Mouse (Mus musculus): Measurements from ENCODE around the gene Dppa3. TPM values are rescaled to one million over a fixed set of nuclear protein-coding genes. Genes with fewer than 3 reads are reported as not detected.

Dppa3 gene
- not detected in 2 replicates for polyA plus RNA-seq (2015; fragmentation: Nextera tagmentation; extraction: Ambion mirVana)

- Histone ChIP-seq H3K9me3 (replicated peaks) (no peaks in the 10 kb centered on the region), H3K4me2 (peak within 1 kb of the TSS; percentile 49; the same call in 1 of the 2 replicates), H3K27ac (no peak within 1 kb of the TSS), H3K9ac (no peak within 1 kb of the TSS), H3K4me3 (replicated peaks) (no peak within 1 kb of the TSS), H3K27me3 (0 out of 2 replicates have a peak, but pooled peaks cover 4% of the 10 kb centered on the region), H3K4me1 (no peaks in the 10 kb centered on the region), H3K36me3 (no peaks in the 10 kb centered on the region)
- no peak for ATAC-seq (replicated peaks; ENCODE audit: low FRiP score)
- WGBS: 85% methylated on average over 8 of the region's 8 CpGs
These were observed at the start of gene Dppa3 for GRCm38 (mm10) chr6:122626110-122626509. TSS of gene Dppa3 (plus strand) at chr6:122626410.

DNA sequence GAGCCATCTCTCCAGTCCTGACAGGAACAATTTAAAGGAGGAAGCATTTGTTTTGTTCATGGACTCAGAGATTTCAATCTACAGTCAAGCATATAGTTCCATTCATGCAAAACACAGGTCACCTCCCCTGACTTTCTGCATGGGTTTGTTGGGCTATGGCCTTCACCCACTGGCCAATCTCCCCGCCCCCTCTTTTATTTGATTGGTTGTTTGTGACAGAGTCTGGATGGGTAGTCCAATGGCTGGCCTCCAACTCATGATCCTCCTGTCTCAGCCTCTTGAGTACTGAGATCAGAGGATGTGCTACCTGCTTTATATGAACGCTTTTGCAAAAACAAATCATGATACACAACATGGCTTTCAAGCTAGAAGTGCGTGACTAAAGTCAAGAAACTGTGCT lies 49.2 kb upstream of the Dppa3 start:
- H3K27me3 ChIP-seq: no peaks in the 10 kb centered on the region
- H3K9me3 ChIP-seq (replicated peaks): no peaks in the 10 kb centered on the region
- no peak overlapping the region for H3K4me2 ChIP-seq
- H3K9ac ChIP-seq: no peak overlapping the region
- ATAC-seq (replicated peaks; ENCODE audit: low FRiP score): no peak
- H3K27ac ChIP-seq: no peak overlapping the region
- 85% methylated on average over 3 of the region's 3 CpGs for WGBS
- no peaks in the 10 kb centered on the region for H3K4me1 ChIP-seq
- H3K36me3 ChIP-seq: no peaks in the 10 kb centered on the region
- H3K4me3 ChIP-seq (replicated peaks): no peak overlapping the region

GRCm38 (mm10) chr6:122579086-122579485 lies 47.1 kb upstream of the Dppa3 start:
- H3K4me1 ChIP-seq: no peaks in the 10 kb centered on the region
- H3K27ac ChIP-seq: no peak overlapping the region
- H3K4me2 ChIP-seq: no peak overlapping the region
- 92% methylated on average over 1 of the region's 1 CpGs for WGBS
- no peaks in the 10 kb centered on the region for H3K9me3 ChIP-seq (replicated peaks)
- H3K27me3 ChIP-seq: no peaks in the 10 kb centered on the region
- no peak overlapping the region for H3K4me3 ChIP-seq (replicated peaks)
- ATAC-seq (replicated peaks; ENCODE audit: low FRiP score): no peak
- H3K36me3 ChIP-seq: no peaks in the 10 kb centered on the region
- no peak overlapping the region for H3K9ac ChIP-seq

DNA sequence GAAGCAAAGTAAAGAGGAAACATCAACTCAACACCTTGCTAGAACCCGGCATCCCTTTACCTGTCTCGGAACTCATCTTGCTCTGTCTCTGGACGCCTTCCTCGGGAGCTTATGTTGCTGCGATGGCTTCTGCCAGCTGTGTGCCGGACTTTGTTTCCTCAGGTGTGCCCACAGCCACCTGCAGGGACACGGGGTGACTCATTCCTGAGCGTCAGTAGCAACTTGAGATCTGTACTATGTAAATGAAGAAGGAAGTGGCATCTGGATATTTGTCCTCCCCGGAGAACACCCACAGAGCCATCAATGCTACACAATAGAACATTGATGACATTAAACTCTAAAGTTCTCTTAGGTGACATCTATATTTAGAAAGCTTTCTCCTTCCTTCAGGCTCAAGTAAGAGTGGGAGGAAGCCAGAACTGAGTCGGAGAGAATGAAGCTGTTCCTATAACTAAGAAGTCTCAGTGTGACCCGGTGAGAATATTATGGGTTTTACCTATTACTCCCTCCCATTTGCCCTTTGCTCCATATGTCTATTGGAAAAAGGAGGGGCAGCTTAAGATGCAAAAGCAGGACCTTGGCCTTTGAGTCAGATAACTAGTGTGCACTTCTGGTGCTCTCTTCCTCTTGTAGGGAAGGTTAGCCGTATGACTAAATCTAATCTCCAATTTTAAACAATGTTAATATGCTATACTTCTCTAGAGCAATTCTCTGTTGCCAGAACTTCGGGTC lies 35.0 kb upstream of the Dppa3 start:
- Histone ChIP-seq H3K9ac (no peak overlapping the region), H3K27ac (no peak overlapping the region), H3K9me3 (replicated peaks) (no peaks in the 10 kb centered on the region), H3K36me3 (no peaks in the 10 kb centered on the region), H3K27me3 (no peaks in the 10 kb centered on the region), H3K4me1 (no peaks in the 10 kb centered on the region), H3K4me3 (replicated peaks) (no peak overlapping the region), H3K4me2 (no peak overlapping the region)
- 83% methylated on average over 13 of the region's 13 CpGs for WGBS
- no peak for ATAC-seq (replicated peaks; ENCODE audit: low FRiP score)

- no peak overlapping the region for H3K4me3 ChIP-seq (replicated peaks)
- H3K9ac ChIP-seq: no peak overlapping the region
- H3K4me1 ChIP-seq: no peaks in the 10 kb centered on the region
- H3K36me3 ChIP-seq: no peaks in the 10 kb centered on the region
- no peak overlapping the region for H3K27ac ChIP-seq
- no peak for ATAC-seq (replicated peaks; ENCODE audit: low FRiP score)
- H3K9me3 ChIP-seq (replicated peaks): no peaks in the 10 kb centered on the region
- no peak overlapping the region for H3K4me2 ChIP-seq
- H3K27me3 ChIP-seq: no peaks in the 10 kb centered on the region
- WGBS: 97% methylated on average over 2 of the region's 2 CpGs
These were observed 33.3 kb upstream of the Dppa3 start for GRCm38 (mm10) chr6:122592905-122593304.

- H3K9ac ChIP-seq: no peak overlapping the region
- no peak overlapping the region for H3K27ac ChIP-seq
- no peaks in the 10 kb centered on the region for H3K36me3 ChIP-seq
- H3K4me2 ChIP-seq: no peak overlapping the region
- no peaks in the 10 kb centered on the region for H3K27me3 ChIP-seq
- no peak overlapping the region for H3K4me3 ChIP-seq (replicated peaks)
- H3K4me1 ChIP-seq: no peaks in the 10 kb centered on the region
- ATAC-seq (replicated peaks; ENCODE audit: low FRiP score): peak; percentile 67; the same call in 1 of the 2 replicates
- WGBS: 28% methylated on average over 7 of the region's 7 CpGs
- H3K9me3 ChIP-seq (replicated peaks): no peaks in the 10 kb centered on the region
These were observed 30.6 kb upstream of the Dppa3 start for GRCm38 (mm10) chr6:122595637-122596036.

GRCm38 (mm10) chr6:122596608-122597007 lies 29.6 kb upstream of the Dppa3 start:
- ATAC-seq (replicated peaks; ENCODE audit: low FRiP score): no peak
- WGBS: 80% methylated on average over 7 of the region's 7 CpGs
- H3K36me3 ChIP-seq: no peaks in the 10 kb centered on the region
- H3K4me3 ChIP-seq (replicated peaks): no peak overlapping the region
- H3K9me3 ChIP-seq (replicated peaks): no peaks in the 10 kb centered on the region
- no peaks in the 10 kb centered on the region for H3K4me1 ChIP-seq
- H3K4me2 ChIP-seq: no peak overlapping the region
- H3K9ac ChIP-seq: no peak overlapping the region
- H3K27me3 ChIP-seq: no peaks in the 10 kb centered on the region
- no peak overlapping the region for H3K27ac ChIP-seq

DNA sequence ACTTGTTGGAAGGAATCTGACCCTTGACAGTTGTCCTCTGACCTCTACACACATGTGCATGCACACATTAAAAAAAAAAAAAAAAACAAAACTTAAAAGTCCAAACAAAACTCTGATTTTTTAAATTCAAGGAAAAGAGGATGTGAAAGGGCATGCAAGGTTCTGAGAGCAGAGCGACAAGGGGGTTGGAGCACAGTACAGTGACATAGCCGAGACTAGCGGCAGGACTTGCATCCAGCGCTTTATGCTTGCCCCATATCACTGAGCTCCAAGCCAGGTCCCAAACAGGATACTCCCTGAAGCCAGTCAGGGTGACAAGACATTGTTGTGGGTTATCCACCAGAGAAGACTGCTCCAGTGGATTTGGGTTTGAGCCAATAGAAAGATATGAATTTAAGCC lies 28.2 kb upstream of the Dppa3 start:
- WGBS: 96% methylated on average over 4 of the region's 4 CpGs

DNA sequence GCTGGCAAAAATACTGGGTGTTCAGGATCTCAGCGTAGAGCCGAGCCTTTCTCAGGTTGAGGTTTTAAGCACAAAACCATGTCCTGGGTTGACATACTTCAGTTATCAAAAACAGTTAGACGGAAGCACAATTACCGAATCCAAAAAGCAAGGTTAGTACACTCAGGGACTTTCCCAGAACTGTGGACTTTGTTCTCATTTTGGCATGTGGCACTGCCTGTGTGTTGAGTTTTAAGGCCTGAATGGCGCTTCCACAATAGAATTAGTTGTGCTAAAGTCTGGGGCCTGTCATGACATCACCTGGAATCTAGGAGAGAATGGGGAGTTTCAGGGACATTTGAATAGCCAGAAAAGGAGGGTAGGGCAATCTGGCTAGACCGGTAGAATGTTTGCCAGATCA lies 27.8 kb upstream of the Dppa3 start:
- Histone ChIP-seq H3K36me3 (no peaks in the 10 kb centered on the region), H3K4me1 (no peaks in the 10 kb centered on the region), H3K27ac (no peak overlapping the region), H3K9ac (no peak overlapping the region), H3K4me3 (replicated peaks) (no peak overlapping the region), H3K4me2 (no peak overlapping the region), H3K9me3 (replicated peaks) (no peaks in the 10 kb centered on the region), H3K27me3 (no peaks in the 10 kb centered on the region)
- no peak for ATAC-seq (replicated peaks; ENCODE audit: low FRiP score)
- 90% methylated on average over 6 of the region's 6 CpGs for WGBS

More for the DNA sequence above, 28.2 kb upstream of the Dppa3 start:
- no peaks in the 10 kb centered on the region for H3K27me3 ChIP-seq
- no peak overlapping the region for H3K4me3 ChIP-seq (replicated peaks)
- H3K9me3 ChIP-seq (replicated peaks): no peaks in the 10 kb centered on the region
- no peaks in the 10 kb centered on the region for H3K36me3 ChIP-seq
- no peak overlapping the region for H3K9ac ChIP-seq
- no peaks in the 10 kb centered on the region for H3K4me1 ChIP-seq
- H3K27ac ChIP-seq: no peak overlapping the region
- H3K4me2 ChIP-seq: no peak overlapping the region
- ATAC-seq (replicated peaks; ENCODE audit: low FRiP score): no peak

- Histone ChIP-seq H3K36me3 (no peaks in the 10 kb centered on the region), H3K4me2 (no peak overlapping the region), H3K9me3 (replicated peaks) (no peaks in the 10 kb centered on the region), H3K9ac (no peak overlapping the region), H3K4me1 (no peaks in the 10 kb centered on the region), H3K27ac (no peak overlapping the region), H3K27me3 (no peaks in the 10 kb centered on the region), H3K4me3 (replicated peaks) (no peak overlapping the region)
- WGBS: 91% methylated on average over 9 of the region's 9 CpGs
- no peak for ATAC-seq (replicated peaks; ENCODE audit: low FRiP score)
These were observed 27.0 kb upstream of the Dppa3 start for GRCm38 (mm10) chr6:122599054-122599737.

- Histone ChIP-seq H3K27ac (no peak overlapping the region), H3K9me3 (replicated peaks) (no peaks in the 10 kb centered on the region), H3K9ac (no peak overlapping the region), H3K4me3 (replicated peaks) (no peak overlapping the region), H3K36me3 (no peaks in the 10 kb centered on the region), H3K4me1 (no peaks in the 10 kb centered on the region), H3K4me2 (no peak overlapping the region), H3K27me3 (no peaks in the 10 kb centered on the region)
- 86% methylated on average over 7 of the region's 7 CpGs for WGBS
- ATAC-seq (replicated peaks; ENCODE audit: low FRiP score): no peak
These were observed 26.1 kb upstream of the Dppa3 start for GRCm38 (mm10) chr6:122600066-122600646.

DNA sequence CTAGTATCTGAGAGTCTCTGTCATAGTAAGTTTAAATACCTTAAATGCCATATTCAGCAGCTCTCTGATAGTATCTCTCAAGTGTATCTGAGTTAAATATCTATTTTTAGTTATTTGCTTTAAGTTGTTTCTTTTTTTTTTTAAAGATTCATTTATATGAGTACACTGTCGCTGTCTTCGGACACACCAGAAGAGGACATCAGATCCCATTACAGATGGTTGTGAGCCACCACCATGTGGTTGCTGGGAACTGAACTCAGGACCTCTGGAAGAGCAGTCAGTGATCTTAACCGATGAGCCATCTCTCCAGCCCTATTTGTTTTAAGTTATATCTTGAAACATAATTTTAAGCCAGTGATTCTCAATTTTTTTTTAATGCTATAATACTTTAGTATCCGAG lies 25.2 kb upstream of the Dppa3 start:
- no peak overlapping the region for H3K4me3 ChIP-seq (replicated peaks)
- no peaks in the 10 kb centered on the region for H3K9me3 ChIP-seq (replicated peaks)
- no peaks in the 10 kb centered on the region for H3K4me1 ChIP-seq
- H3K27ac ChIP-seq: no peak overlapping the region
- H3K9ac ChIP-seq: no peak overlapping the region
- H3K27me3 ChIP-seq: no peaks in the 10 kb centered on the region
- H3K36me3 ChIP-seq: no peaks in the 10 kb centered on the region
- 88% methylated on average over 4 of the region's 4 CpGs for WGBS
- H3K4me2 ChIP-seq: no peak overlapping the region
- ATAC-seq (replicated peaks; ENCODE audit: low FRiP score): no peak
